Mouse (Mus musculus): ENCODE results near the gene Clec2d. TPM values are rescaled to one million over a fixed set of nuclear protein-coding genes. Genes with fewer than 3 reads are reported as not detected.

Gene Clec2d
- total RNA-seq, 4 experiments from 2014 or later, result 60.1 to 87.3 (median 74.7) TPM

DNA sequence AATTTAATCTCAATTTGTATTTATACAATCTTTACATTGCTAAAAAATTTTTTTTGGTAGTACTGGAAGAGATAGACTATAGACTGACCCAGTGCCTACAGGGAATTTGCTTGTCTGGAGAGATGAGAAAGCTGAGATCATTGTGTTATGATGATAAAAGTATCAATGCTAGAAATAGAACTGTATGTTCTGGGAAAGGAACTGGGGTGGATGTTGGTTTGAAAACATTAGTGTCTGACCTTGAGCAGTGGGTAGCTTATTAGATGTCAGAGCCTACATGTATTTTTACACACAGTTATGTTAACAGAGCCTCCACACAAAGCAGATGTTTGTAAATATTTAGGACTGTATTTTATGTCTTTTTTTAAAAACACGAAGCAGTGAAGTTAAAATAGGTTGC lies 43.7 kb downstream of the Clec2d start:
- DNase-seq (ENCODE audit: low spot score in 2 of 2), result no peak

- no peak for DNase-seq (ENCODE audit: low spot score in 2 of 2)
Measured at GRCm38 (mm10) chr6:129225078-129225477, 44.7 kb downstream of the Clec2d start.

- no peak for DNase-seq (ENCODE audit: low spot score in 2 of 2)
Measured at GRCm38 (mm10) chr6:129228935-129229773, 48.7 kb downstream of the Clec2d start.

DNA sequence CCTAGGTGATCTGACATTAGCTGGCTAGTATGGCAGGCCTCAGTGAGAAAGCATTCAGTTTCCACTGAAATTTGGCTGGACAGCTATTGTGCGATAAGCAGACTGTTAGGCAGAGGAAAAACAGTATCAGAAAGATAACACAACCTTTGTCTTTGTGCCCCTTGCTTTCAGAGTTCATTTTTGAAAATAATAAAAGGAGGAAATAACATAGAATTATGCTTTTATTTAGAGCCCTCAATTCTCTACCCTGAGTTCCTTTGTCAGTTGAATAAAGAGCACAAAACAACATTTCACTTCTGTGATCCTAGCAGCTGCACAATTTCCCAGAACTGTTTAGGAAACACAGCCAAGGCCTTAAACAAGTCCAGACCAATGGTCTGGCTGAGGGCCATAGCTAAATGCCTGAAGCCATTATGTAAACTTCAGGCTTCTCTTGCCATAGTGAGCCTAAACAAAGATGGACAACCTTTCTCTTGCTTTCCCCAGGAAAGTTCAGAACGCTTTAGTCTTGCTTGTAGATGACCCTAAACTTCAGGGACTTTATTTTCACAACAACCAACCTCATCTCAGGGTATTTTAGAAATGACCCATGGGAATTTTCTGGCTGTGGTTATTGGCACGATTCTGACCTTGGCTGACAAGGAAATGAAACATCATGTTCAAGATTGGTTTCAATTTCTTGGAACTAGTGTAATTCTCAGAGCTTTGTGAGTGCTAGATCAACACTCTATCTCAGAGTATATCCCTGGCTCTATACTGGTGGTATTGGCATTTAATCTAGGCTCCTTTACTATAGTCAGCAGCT lies 49.6 kb downstream of the Clec2d start:
- peak; percentile 67 to 77 for DNase-seq (ENCODE audit: low spot score in 2 of 2)

- DNase-seq (ENCODE audit: low spot score in 2 of 2), result no peak
Measured at GRCm38 (mm10) chr6:129232005-129232841, 51.8 kb downstream of the Clec2d start.

DNA sequence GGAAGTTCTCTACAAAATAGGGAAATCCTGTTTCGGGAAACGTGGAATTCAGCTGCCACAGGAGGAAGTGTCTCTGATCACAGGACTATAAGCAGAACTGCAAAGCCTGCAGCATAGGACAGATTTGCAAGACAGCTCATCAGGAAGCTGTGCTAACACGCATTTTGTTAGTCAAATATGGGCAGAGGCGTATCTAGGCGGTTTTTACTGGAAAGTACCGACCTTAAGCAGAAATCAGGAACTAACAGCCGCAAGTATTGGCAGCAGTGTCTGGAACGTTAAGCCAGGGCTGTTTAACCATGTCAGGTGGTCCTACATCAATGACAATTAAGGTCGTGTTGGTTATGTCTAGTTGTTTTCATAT lies 52.4 kb downstream of the Clec2d start:
- peak in 1 of 2 experiments; percentile 25 for DNase-seq (ENCODE audit: low spot score in 2 of 2)

DNA sequence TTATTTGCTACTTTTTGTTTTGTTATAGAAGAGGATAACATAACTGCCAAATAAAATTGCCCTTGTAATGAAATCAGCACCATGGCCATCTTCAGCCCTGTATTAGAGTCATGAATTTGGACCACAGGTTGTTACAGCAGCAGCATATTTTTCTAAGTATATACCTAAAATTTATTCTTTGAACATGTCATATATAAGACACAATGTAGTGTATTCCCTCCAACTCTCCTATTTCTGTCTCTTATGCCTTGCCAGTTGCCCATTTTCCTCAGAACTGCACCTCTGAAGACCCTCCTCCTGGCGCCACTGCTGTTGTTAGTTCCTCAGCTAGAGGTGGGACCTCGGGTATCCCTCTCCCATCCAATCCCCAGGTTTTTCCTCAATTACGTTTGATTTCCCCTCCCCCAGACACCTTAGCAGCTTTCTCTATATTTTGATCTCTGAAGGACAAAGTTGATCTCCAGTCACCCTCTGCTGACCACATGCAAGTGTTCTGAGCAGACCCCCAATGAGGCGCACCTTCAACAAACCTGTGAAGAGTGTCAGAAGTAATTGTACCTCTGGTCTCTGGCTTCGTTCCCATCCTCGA lies 53.0 kb downstream of the Clec2d start:
- DNase-seq (ENCODE audit: low spot score in 2 of 2), result no peak

DNA sequence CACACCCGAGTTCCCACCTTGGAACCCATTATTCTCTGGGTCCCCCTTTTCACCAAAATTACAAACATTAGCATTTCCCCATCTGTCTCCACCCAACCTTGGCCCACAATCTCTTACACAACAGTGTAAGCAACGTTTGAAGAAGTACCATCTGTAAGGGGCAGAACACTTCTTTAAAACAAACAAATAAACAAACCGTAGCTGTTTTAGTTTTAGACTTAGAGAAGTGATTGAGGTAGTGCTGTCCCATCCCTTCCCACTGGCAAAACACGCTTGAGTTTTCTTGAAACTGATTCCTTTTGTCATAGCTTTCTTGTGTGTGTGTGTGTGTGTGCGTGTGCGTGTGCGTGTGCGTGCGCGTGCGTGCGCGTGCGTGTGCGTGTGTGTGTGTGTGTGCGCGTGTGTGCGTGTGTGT lies 53.5 kb downstream of the Clec2d start:
- no peak for DNase-seq (ENCODE audit: low spot score in 2 of 2)

GRCm38 (mm10) chr6:129234456-129235360 lies 54.3 kb downstream of the Clec2d start:
- no peak for DNase-seq (ENCODE audit: low spot score in 2 of 2)

DNA sequence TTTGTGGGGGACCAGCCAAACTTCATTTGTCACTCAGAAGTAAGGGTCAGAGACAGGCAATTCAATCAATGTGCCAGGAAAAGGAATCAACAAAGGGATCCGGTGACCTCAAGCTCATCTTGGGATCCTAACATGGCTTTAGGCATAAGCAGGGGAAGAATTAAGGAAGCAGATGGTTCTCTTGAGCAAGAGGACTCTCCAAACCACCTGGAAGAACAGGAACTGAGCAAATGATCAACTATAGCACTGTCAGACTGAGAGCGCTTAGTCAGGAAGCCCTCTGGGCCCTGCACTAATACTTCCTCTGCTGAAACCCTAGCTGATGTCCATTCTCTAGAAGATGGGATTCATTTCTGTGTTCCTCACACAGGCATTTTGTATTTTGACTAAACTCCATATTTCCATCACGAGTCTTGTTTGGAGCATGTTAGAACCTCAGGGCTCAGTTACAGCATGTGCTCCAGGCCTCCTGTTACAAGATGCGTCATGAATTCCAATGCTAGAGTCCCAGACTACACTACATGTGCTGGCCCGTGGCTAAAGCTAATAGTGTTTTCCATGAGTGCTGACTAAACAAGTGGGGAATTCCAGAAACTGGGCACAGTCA lies 55.5 kb downstream of the Clec2d start:
- DNase-seq (ENCODE audit: low spot score in 2 of 2), result peak; percentile 67 to 73

Small RNAs within 50 kb of the gene (microRNA-seq; reads per million reads assigned to microRNA genes)
- gene Gm27514, result not detected

Other genes starting within 250 kb of the Clec2d start
- 1 to 10 TPM; 2.5 to 7.3 (median 6.0) TPM for gene Clec2g, start 246.2 kb upstream of the Clec2d start, total RNA-seq (2022)
- not detected for gene Klrb1f, start 134.7 kb upstream of the Clec2d start, total RNA-seq (2022)
- under 1 TPM; 0.29 to 0.75 (median 0.37) TPM for gene Clec2e, start 79.7 kb upstream of the Clec2d start, total RNA-seq (2022)
- not detected for gene Cd69, start 94.8 kb downstream of the Clec2d start, total RNA-seq (2022)
- gene 4922502D21Rik, start 151.2 kb downstream of the Clec2d start, total RNA-seq (2022), result not detected
- under 1 TPM in 3 of 4 experiments, not detected in 1; 0.13 to 0.61 (median 0.22) TPM for gene Clec12a, start 162.1 kb downstream of the Clec2d start, total RNA-seq (2022)
- not detected for gene Clec12b, start 205.3 kb downstream of the Clec2d start, total RNA-seq (2022)
- not detected for gene Clec1b, start 216.7 kb downstream of the Clec2d start, total RNA-seq (2022)
- not detected for gene Clec9a, start 228.2 kb downstream of the Clec2d start, total RNA-seq (2022)